Mouse (Mus musculus) neural tube, embryonic 11.5 days (tissue): ENCODE results near the gene Amelx. TPM values are rescaled to one million over a fixed set of nuclear protein-coding genes. Genes with fewer than 3 reads are reported as not detected.

Source experiments
- ATAC-seq: fragments of 200-750 bp; cut with Nextera tagmentation; 2 replicates; pipeline ENCODE4 v1.8.0; 2017; ENCODE audit warnings: moderate number of reproducible peaks, mild to moderate bottlenecking, moderate TSS enrichment, moderate library complexity; ENCODE audit not compliant: insufficient read depth, low FRiP score, low TSS enrichment
- DNase-seq: peaks from one replicate; pipeline ENCODE4 v3.0.0-alpha.2; 2015; ENCODE audit warnings: low spot score
- H3K27ac ChIP-seq: fragments of 300-500 bp; sonication (generic); 2 replicates; pipeline ENCODE4 v1.5.1; 2014; ENCODE audit warnings: low read depth, mild to moderate bottlenecking, low read length
- H3K27me3 ChIP-seq: fragments of 300-500 bp; sonication (generic); 2 replicates; pipeline ENCODE4 v1.6.1; 2014; ENCODE audit warnings: mild to moderate bottlenecking, low read length, mixed read lengths; ENCODE audit not compliant: control insufficient read depth, insufficient read depth
- H3K36me3 ChIP-seq: fragments of 300-500 bp; sonication (generic); 2 replicates; pipeline ENCODE4 v1.6.1; 2014; ENCODE audit warnings: mild to moderate bottlenecking, low read length, moderate library complexity, mixed read lengths; ENCODE audit not compliant: control insufficient read depth, insufficient read depth
- H3K4me1 ChIP-seq: fragments of 300-500 bp; sonication (generic); 2 replicates; pipeline ENCODE4 v1.6.1; 2014; ENCODE audit warnings: low read length, mixed read lengths; ENCODE audit not compliant: control insufficient read depth, insufficient read depth
- H3K4me2 ChIP-seq: fragments of 300-500 bp; sonication (generic); 2 replicates; pipeline ENCODE4 v1.6.1; 2014; ENCODE audit warnings: low read depth, mild to moderate bottlenecking, moderate library complexity
- H3K4me3 ChIP-seq: fragments of 300-500 bp; sonication (generic); 2 replicates; pipeline ENCODE4 v1.5.1; 2014; ENCODE audit warnings: low read depth, low read length
- H3K9ac ChIP-seq: fragments of 300-500 bp; sonication (generic); 2 replicates; pipeline ENCODE4 v1.6.1; 2014; ENCODE audit warnings: mild to moderate bottlenecking, low read length
- H3K9me3 ChIP-seq: fragments of 300-500 bp; sonication (generic); 2 replicates; pipeline ENCODE4 v1.6.1; 2016; ENCODE audit warnings: low read length; ENCODE audit not compliant: control insufficient read depth
- WGBS: fragments of 180-500 bp; shearing (Covaris S2); extraction: QIAGEN DNeasy Blood & Tissue Kit; methylation state at CpG from one replicate; pipeline ENCODE4 v1.1.7; 2014; 5-methylcytosine and 5-hydroxymethylcytosine counted together
- polyA plus RNA-seq: library from polyadenylated mRNA; unstranded; fragments of >200 nt; fragmentation: Nextera tagmentation; extraction: Ambion mirVana; gene quantifications from 2 replicates; pipeline ENCODE4 v1.2.1, GENCODE M21; 2014

The Amelx gene
- polyA plus RNA-seq, 1 experiment from 2014 or later, result not detected

DNA sequence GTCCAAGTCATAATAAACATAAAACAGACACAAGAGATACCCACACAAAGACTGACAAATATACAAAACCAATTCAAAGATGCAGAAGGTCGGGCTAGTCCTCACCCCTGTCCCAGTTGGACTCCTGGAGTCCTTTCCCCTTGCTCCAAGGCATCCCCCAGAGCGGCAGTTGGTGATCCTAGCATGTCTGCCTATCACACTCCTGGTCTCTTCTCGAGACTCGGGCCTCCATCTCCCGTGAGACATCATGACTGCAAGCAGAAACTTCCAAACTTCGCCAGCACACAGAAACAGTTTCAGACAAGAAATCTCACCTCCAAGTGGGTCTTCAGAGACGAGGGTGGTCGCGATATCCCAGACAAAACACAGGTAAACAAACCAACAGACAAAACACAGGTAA, 46.5 kb downstream of the Amelx start:
- ATAC-seq (no peak), DNase-seq (no peak)
- Histone ChIP-seq H3K27ac (no peak overlapping the region), H3K9ac (no peak overlapping the region), H3K27me3 (no peaks in the 10 kb centered on the region), H3K4me2 (no peak overlapping the region), H3K4me3 (no peak overlapping the region), H3K4me1 (no peaks in the 10 kb centered on the region), H3K9me3 (no peaks in the 10 kb centered on the region), H3K36me3 (no peaks in the 10 kb centered on the region)
- 91% methylated on average over 9 of the region's 9 CpGs for WGBS

DNA sequence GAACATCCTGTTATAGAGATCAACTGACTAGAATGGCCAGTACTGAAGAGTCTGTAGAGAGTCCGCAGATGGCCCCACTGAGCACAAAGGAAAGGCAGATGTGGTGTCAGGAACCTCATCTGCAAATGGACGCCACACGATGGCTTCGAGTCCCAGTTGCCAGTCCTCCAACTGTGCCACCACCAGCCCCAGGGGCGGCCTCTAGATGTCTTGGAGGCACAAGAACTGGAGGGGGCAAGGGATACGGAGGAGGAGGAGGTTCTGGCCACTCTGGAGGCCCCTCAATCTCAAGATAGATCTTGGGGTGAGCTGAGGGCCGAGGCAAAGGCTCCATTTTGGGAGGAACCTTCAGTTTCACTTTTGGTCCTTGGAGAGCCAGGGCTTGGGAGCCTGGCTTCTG, 47.2 kb downstream of the Amelx start:
- Histone ChIP-seq H3K4me3 (no peak overlapping the region), H3K4me1 (no peaks in the 10 kb centered on the region), H3K27ac (no peak overlapping the region), H3K9ac (no peak overlapping the region), H3K4me2 (no peak overlapping the region), H3K9me3 (no peaks in the 10 kb centered on the region), H3K36me3 (no peaks in the 10 kb centered on the region), H3K27me3 (no peaks in the 10 kb centered on the region)
- ATAC-seq, result no peak
- WGBS, result 84% methylated on average over 7 of the region's 7 CpGs
- DNase-seq, result no peak

Other genes starting within 250 kb of the Amelx start
- 54.5 and 55.3 TPM in 2 replicates for gene Hccs, start 133.2 kb upstream of the Amelx start, polyA plus RNA-seq